Mouse (Mus musculus) layer of hippocampus, postnatal 14 days (tissue): ENCODE results near the gene B4gat1. TPM values are rescaled to one million over a fixed set of nuclear protein-coding genes. Genes with fewer than 3 reads are reported as not detected.
"Not testable (repeated sequence)": the region's sequence is repeated elsewhere in the genome, so short reads cannot be mapped to it uniquely, and the experiment has no call there.

Source experiments
- DNase-seq, 2 experiments: peaks; one replicate each; pipeline ENCODE4 v3.0.0; 2021 to 2022; ENCODE audit warnings: low spot score in 2 of 2, mixed read lengths in 1 of 2
- total RNA-seq, 2 experiments: library from RNA; stranded (reverse); gene quantifications; 2 replicates each; pipeline ENCODE4 v1.2.3; 2021

Gene B4gat1
- total RNA-seq, 2 experiments from 2014 or later, result 124 to 127 TPM

- no peak for DNase-seq
Measured at GRCm38 (mm10) chr19:5082596-5082995, 44.0 kb downstream of the B4gat1 start.

DNA sequence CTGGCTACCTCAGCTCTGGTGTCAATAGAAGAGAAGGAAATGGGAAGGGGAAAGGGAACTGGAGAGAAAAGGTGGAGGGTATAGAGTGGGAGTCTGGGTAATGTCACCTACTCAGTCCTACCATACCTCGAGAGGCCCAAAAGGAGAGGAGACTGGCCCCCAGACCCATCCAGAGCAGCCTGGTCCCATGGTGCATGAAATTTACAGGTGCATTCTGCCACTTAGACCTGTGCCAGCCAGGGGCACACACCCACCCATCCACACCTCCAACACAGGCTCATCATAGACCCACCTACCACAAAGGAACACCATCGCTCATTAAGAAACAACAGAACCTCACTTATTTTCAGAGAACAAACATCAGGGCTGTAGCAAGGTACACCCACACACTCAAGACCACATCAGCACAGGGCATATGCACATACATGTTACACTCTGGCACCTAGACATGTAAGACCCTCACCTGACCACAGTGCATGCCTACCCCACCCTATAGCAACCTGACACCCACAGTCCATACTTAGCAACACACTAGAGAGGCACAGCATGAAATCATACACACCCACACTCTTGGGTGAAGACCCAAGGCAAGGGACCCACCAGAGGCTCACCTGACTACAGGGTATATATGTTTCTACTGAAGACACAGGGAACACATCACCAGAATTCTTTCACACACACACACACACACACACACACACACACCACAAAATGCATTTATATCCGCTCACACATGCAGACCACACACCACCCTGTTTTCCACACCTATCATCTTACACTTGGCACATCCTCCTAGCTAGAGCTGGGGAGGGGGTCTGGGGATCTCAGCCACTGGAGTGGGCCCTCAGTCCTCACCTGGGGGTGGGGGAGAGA lies 45.6 kb downstream of the B4gat1 start:
- DNase-seq, result no peak

GRCm38 (mm10) chr19:5084834-5085144 lies 46.2 kb downstream of the B4gat1 start:
- no peak for DNase-seq

- no peak for DNase-seq
Measured at GRCm38 (mm10) chr19:5085145-5085863, 46.7 kb downstream of the B4gat1 start, which contains the start of gene Tmem151a. Tmem151a (minus strand) TSS chr19:5085531.

DNA sequence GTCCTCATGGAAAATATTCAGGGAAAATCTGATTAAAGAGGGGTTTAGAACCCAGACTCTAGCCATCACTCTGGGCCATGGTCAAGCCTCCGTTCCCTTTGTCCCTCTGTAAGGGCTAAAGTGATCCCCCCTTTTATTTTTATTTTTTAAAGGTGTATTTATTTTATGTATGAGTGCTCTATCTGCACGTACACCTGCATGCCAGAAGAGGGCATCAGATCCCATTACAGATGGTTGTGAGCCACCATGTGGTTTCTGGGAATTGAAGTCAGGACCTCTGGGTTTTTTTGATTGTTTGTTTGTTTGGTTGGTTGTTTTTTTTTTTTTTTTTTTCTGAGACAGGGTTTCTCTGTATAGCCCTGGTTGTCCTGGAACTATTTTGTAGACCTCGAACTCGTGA lies 47.9 kb downstream of the B4gat1 start:
- not testable (repeated sequence) for DNase-seq

GRCm38 (mm10) chr19:5087884-5088728 lies 49.5 kb downstream of the B4gat1 start, which contains the start of gene Yif1a:
Yif1a (plus strand) TSS chr19:5088538.
- peak; percentile 94 to 99 for DNase-seq

- no peak for DNase-seq
Measured at GRCm38 (mm10) chr19:5089324-5089723, 50.7 kb downstream of the B4gat1 start.

Other genes starting within 250 kb of the B4gat1 start
- gene Rbm4, start 244.9 kb upstream of the B4gat1 start, total RNA-seq, result 10 to 100 TPM; 72.9 to 74.7 TPM
- 10 to 100 TPM; 19.9 to 21.4 TPM for gene Gm21992, start 227.2 kb upstream of the B4gat1 start, total RNA-seq
- gene Rbm14, start 227.2 kb upstream of the B4gat1 start, total RNA-seq, result 10 to 100 TPM; 56.1 to 57.2 TPM
- 10 to 100 TPM; 42.6 to 43.6 TPM for gene Ccs, start 199.5 kb upstream of the B4gat1 start, total RNA-seq
- gene Ccdc87, start 199.5 kb upstream of the B4gat1 start, total RNA-seq, result 1 to 10 TPM; 2.0 TPM
- gene Ctsf, start 183.7 kb upstream of the B4gat1 start, total RNA-seq, result 100 to 1,000 TPM; 103 to 125 TPM
- gene Actn3, start 160.9 kb upstream of the B4gat1 start, total RNA-seq, result 1 to 10 TPM; 1.1 to 1.7 TPM
- 10 to 100 TPM; 25.9 to 26.8 TPM for gene Zdhhc24, start 160.2 kb upstream of the B4gat1 start, total RNA-seq
- gene Bbs1, start 132.2 kb upstream of the B4gat1 start, total RNA-seq, result 10 to 100 TPM; 38.4 TPM
- 10 to 100 TPM; 50.2 to 52.0 TPM for gene Dpp3, start 110.5 kb upstream of the B4gat1 start, total RNA-seq
- 10 to 100 TPM; 16.3 to 16.8 TPM for gene Peli3, start 95.7 kb upstream of the B4gat1 start, total RNA-seq
- gene Mrpl11, start 76.7 kb upstream of the B4gat1 start, total RNA-seq, result 10 to 100 TPM; 58.9 to 60.7 TPM
- gene Npas4, start 48.5 kb upstream of the B4gat1 start, total RNA-seq, result 10 to 100 TPM in 1 of 2 experiments, 1 to 10 TPM in 1; 5.1 to 10.5 TPM
- gene Slc29a2, start 15.0 kb upstream of the B4gat1 start, total RNA-seq, result 10 to 100 TPM; 16.8 to 17.3 TPM
- 10 to 100 TPM in 1 of 2 experiments, 1 to 10 TPM in 1; 5.9 to 10.6 TPM for gene AC124502.3, start 65 bp downstream of the B4gat1 start, total RNA-seq
- 10 to 100 TPM; 10.8 to 12.9 TPM for gene Brms1, start 2.5 kb downstream of the B4gat1 start, total RNA-seq
- 10 to 100 TPM; 68.7 to 72.6 TPM for gene Rin1, start 11.7 kb downstream of the B4gat1 start, total RNA-seq
- 1 to 10 TPM; 6.5 to 7.7 TPM for gene Cd248, start 29.3 kb downstream of the B4gat1 start, total RNA-seq
- gene Tmem151a, start 46.7 kb downstream of the B4gat1 start, total RNA-seq, result 100 to 1,000 TPM; 133 to 135 TPM
- gene Yif1a, start 49.7 kb downstream of the B4gat1 start, total RNA-seq, result 10 to 100 TPM; 25.8 to 28.0 TPM
- gene Cnih2, start 59.7 kb downstream of the B4gat1 start, total RNA-seq, result 100 to 1,000 TPM; 783 to 856 TPM
- 100 to 1,000 TPM; 177 to 181 TPM for gene Rab1b, start 68.2 kb downstream of the B4gat1 start, total RNA-seq
- 100 to 1,000 TPM; 193 to 211 TPM for gene Klc2, start 79.7 kb downstream of the B4gat1 start, total RNA-seq
- 10 to 100 TPM; 59.6 to 63.9 TPM for gene Pacs1, start 234.3 kb downstream of the B4gat1 start, total RNA-seq